Mouse (Mus musculus): ENCODE data around the gene Pdxdc1.

- TF ChIP-seq CTCF (IDR thresholded peaks at IDR 0.05; ENCODE audit: borderline replicate concordance, control insufficient read depth, extremely low read depth, insufficient read depth, low read length, poor library complexity) (no peak), POLR2A (IDR thresholded peaks at IDR 0.05; ENCODE audit: control insufficient read depth, extremely low read depth, insufficient read depth, low read length, poor library complexity) (no peak)
These were observed 82.2 kb downstream of the Pdxdc1 start for GRCm38 (mm10) chr16:13820771-13821170.

Data from thymus, adult 2 months (tissue).